Mouse (Mus musculus): ENCODE results near the gene Nol9. TPM values are rescaled to one million over a fixed set of nuclear protein-coding genes. Genes with fewer than 3 reads are reported as not detected.

Nol9 gene
- polyA plus RNA-seq, 1 experiment = 14.3 TPM

- no peaks in the 10 kb centered on the region for H3K27me3 ChIP-seq (ENCODE audit: control insufficient read depth, insufficient read depth, low read length)
- H3K27ac ChIP-seq (ENCODE audit: insufficient read depth, low read depth, low read length) = no peak overlapping the region
- no peak overlapping the region for H3K4me3 ChIP-seq (ENCODE audit: low read depth, low read length)
- TF ChIP-seq POLR2A (IDR thresholded peaks at IDR 0.05; ENCODE audit: low read depth, low read length) = no peak
- TF ChIP-seq CTCF (IDR thresholded peaks at IDR 0.05; ENCODE audit: extremely low read depth, insufficient read length, insufficient replicate concordance, low read depth, low read length) = no peak
- H3K36me3 ChIP-seq (ENCODE audit: control insufficient read depth, insufficient read depth, low read length) = peaks cover 2% of the 10 kb centered on the region; the same call in 1 of the 2 replicates
- WGBS = 97% methylated on average over 16 of the region's 16 CpGs
- H3K4me1 ChIP-seq (ENCODE audit: control insufficient read depth, insufficient read depth, insufficient read length, low read length) = peaks cover 14% of the 10 kb centered on the region
Measured at GRCm38 (mm10) chr4:152101921-152102320, 62.8 kb downstream of the Nol9 start.

GRCm38 (mm10) chr4:152103025-152103424 lies 63.9 kb downstream of the Nol9 start:
- Histone ChIP-seq H3K4me3 (ENCODE audit: low read depth, low read length) (no peak overlapping the region), H3K27ac (ENCODE audit: insufficient read depth, low read depth, low read length) (no peak overlapping the region), H3K36me3 (ENCODE audit: control insufficient read depth, insufficient read depth, low read length) (peaks cover 2% of the 10 kb centered on the region; the same call in 1 of the 2 replicates), H3K27me3 (ENCODE audit: control insufficient read depth, insufficient read depth, low read length) (no peaks in the 10 kb centered on the region), H3K4me1 (ENCODE audit: control insufficient read depth, insufficient read depth, insufficient read length, low read length) (peaks cover 15% of the 10 kb centered on the region)
- WGBS = 56% methylated on average over 7 of the region's 7 CpGs
- TF ChIP-seq CTCF (IDR thresholded peaks at IDR 0.05; ENCODE audit: extremely low read depth, insufficient read length, insufficient replicate concordance, low read depth, low read length) (peak; percentile 77; the same call in 1 of the 2 replicates), POLR2A (IDR thresholded peaks at IDR 0.05; ENCODE audit: low read depth, low read length) (no peak)

- Histone ChIP-seq H3K4me3 (ENCODE audit: low read depth, low read length) (no peak overlapping the region), H3K27me3 (ENCODE audit: control insufficient read depth, insufficient read depth, low read length) (no peaks in the 10 kb centered on the region), H3K36me3 (ENCODE audit: control insufficient read depth, insufficient read depth, low read length) (peaks cover 2% of the 10 kb centered on the region; the same call in 1 of the 2 replicates), H3K27ac (ENCODE audit: insufficient read depth, low read depth, low read length) (no peak overlapping the region), H3K4me1 (ENCODE audit: control insufficient read depth, insufficient read depth, insufficient read length, low read length) (peaks cover 18% of the 10 kb centered on the region)
- 74% methylated on average over 9 of the region's 9 CpGs for WGBS
- no peak for TF ChIP-seq CTCF (IDR thresholded peaks at IDR 0.05; ENCODE audit: extremely low read depth, insufficient read length, insufficient replicate concordance, low read depth, low read length)
- TF ChIP-seq POLR2A (IDR thresholded peaks at IDR 0.05; ENCODE audit: low read depth, low read length) = no peak
Measured at GRCm38 (mm10) chr4:152106746-152107145, 67.6 kb downstream of the Nol9 start.

GRCm38 (mm10) chr4:152107493-152107892 lies 68.4 kb downstream of the Nol9 start:
- TF ChIP-seq POLR2A (IDR thresholded peaks at IDR 0.05; ENCODE audit: low read depth, low read length) (no peak), CTCF (IDR thresholded peaks at IDR 0.05; ENCODE audit: extremely low read depth, insufficient read length, insufficient replicate concordance, low read depth, low read length) (no peak)
- H3K27me3 ChIP-seq (ENCODE audit: control insufficient read depth, insufficient read depth, low read length) = no peaks in the 10 kb centered on the region
- H3K36me3 ChIP-seq (ENCODE audit: control insufficient read depth, insufficient read depth, low read length) = peaks cover 2% of the 10 kb centered on the region; the same call in 1 of the 2 replicates
- H3K4me1 ChIP-seq (ENCODE audit: control insufficient read depth, insufficient read depth, insufficient read length, low read length) = peaks cover 18% of the 10 kb centered on the region
- 22% methylated on average over 24 of the region's 24 CpGs for WGBS
- H3K27ac ChIP-seq (ENCODE audit: insufficient read depth, low read depth, low read length) = peak overlapping the region; percentile 50
- peak overlapping the region; percentile 66 for H3K4me3 ChIP-seq (ENCODE audit: low read depth, low read length)

DNA sequence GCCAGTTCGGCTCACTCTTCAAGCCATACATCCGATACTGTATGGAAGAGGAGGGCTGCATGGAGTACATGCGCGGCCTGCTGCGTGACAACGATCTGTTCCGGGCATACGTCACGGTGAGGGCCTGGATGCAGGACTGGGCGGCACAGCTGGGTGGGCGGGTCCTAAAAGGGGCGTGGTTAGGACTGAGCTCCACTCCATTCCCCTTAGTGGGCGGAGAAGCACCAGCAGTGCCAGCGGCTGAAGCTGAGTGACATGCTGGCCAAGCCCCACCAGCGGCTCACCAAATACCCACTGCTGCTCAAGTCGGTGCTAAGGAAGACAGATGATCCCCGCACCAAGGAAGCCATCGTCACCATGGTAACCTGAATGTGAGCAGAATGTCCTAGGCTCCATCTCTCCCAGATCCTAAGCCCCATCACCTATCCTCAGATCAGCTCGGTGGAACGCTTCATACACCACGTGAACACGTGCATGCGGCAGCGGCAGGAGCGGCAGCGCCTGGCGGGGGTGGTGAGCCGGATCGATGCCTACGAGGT lies 68.9 kb downstream of the Nol9 start:
- WGBS = 26% methylated on average over 30 of the region's 30 CpGs
- H3K27me3 ChIP-seq (ENCODE audit: control insufficient read depth, insufficient read depth, low read length) = no peaks in the 10 kb centered on the region
- H3K36me3 ChIP-seq (ENCODE audit: control insufficient read depth, insufficient read depth, low read length) = no peaks in the 10 kb centered on the region
- peak overlapping the region; percentile 66 for H3K4me3 ChIP-seq (ENCODE audit: low read depth, low read length)
- peaks cover 16% of the 10 kb centered on the region for H3K4me1 ChIP-seq (ENCODE audit: control insufficient read depth, insufficient read depth, insufficient read length, low read length)
- H3K27ac ChIP-seq (ENCODE audit: insufficient read depth, low read depth, low read length) = peak overlapping the region; percentile 50
- TF ChIP-seq POLR2A (IDR thresholded peaks at IDR 0.05; ENCODE audit: low read depth, low read length) = no peak; the same call in 1 of the 2 replicates
- no peak for TF ChIP-seq CTCF (IDR thresholded peaks at IDR 0.05; ENCODE audit: extremely low read depth, insufficient read length, insufficient replicate concordance, low read depth, low read length)

DNA sequence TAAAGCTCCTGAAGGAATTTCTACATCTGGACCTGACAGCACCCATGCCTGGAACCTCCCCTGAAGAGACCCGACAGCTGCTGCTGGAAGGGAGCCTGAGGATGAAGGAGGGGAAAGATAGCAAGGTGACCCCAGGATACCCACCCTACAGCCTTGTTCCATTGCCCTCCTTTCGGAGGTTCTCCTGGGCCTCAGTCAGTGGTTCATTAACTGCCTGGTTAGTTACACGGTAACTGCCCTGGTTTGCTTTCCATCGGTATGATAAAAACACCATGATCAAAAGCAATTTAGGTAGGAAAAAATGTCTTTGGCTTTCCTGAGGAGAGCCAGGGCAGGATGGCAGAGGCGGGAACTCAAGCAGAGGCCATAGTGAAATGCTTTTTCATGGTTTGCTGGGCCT lies 69.6 kb downstream of the Nol9 start:
- Histone ChIP-seq H3K27me3 (ENCODE audit: control insufficient read depth, insufficient read depth, low read length) (no peaks in the 10 kb centered on the region), H3K27ac (ENCODE audit: insufficient read depth, low read depth, low read length) (no peak overlapping the region), H3K4me3 (ENCODE audit: low read depth, low read length) (no peak overlapping the region), H3K36me3 (ENCODE audit: control insufficient read depth, insufficient read depth, low read length) (no peaks in the 10 kb centered on the region), H3K4me1 (ENCODE audit: control insufficient read depth, insufficient read depth, insufficient read length, low read length) (peaks cover 12% of the 10 kb centered on the region)
- TF ChIP-seq POLR2A (IDR thresholded peaks at IDR 0.05; ENCODE audit: low read depth, low read length) (no peak), CTCF (IDR thresholded peaks at IDR 0.05; ENCODE audit: extremely low read depth, insufficient read length, insufficient replicate concordance, low read depth, low read length) (no peak)
- WGBS = 93% methylated on average over 5 of the region's 5 CpGs

- WGBS = 71% methylated on average over 3 of the region's 3 CpGs
- Histone ChIP-seq H3K4me3 (ENCODE audit: low read depth, low read length) (no peak overlapping the region), H3K27ac (ENCODE audit: insufficient read depth, low read depth, low read length) (no peak overlapping the region), H3K27me3 (ENCODE audit: control insufficient read depth, insufficient read depth, low read length) (no peaks in the 10 kb centered on the region), H3K4me1 (ENCODE audit: control insufficient read depth, insufficient read depth, insufficient read length, low read length) (peaks cover 4% of the 10 kb centered on the region), H3K36me3 (ENCODE audit: control insufficient read depth, insufficient read depth, low read length) (0 out of 2 replicates have a peak, but pooled peaks cover 1% of the 10 kb centered on the region)
- TF ChIP-seq CTCF (IDR thresholded peaks at IDR 0.05; ENCODE audit: extremely low read depth, insufficient read length, insufficient replicate concordance, low read depth, low read length) (no peak), POLR2A (IDR thresholded peaks at IDR 0.05; ENCODE audit: low read depth, low read length) (no peak)
Measured at GRCm38 (mm10) chr4:152109509-152109908, 70.4 kb downstream of the Nol9 start.

Measured in small intestine, adult 2 months (tissue).